Mouse (Mus musculus) liver, postnatal 0 days (tissue): Measurements from ENCODE around the gene Kmt2a.

ENCODE experiments used
- CTCF ChIP-seq: sonication (generic); IDR thresholded peaks from 2 replicates; pipeline ENCODE4 v1.5.1; 2016; ENCODE audit warnings: antibody characterized with exemption, low read depth
- EP300 ChIP-seq: IDR thresholded peaks from 2 replicates; pipeline ENCODE4 v1.6.1; 2016; ENCODE audit warnings: antibody characterized with exemption, low read depth, mild to moderate bottlenecking

DNA sequence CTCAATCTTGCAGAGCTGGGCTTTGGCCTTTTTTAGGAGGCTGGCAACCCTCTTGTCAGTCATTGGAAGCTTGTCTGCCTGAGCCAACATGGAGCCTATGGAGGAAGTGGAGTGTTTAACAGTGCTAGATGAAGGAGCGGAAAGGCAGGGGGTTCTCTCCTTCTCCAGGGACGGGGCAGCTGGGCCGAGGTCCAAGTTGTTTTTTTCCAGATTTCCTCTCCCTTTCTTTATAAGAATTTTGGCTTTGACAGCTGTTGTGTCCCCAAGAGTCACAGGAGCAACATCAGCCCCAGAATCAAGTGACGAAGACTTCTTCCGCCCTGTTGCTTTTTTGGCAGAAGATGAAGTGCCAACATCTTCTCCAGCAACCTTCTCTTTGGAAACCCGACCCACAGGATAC is 33.6 kb downstream of the Kmt2a start:
- TF ChIP-seq CTCF = no peak
- TF ChIP-seq EP300 = no peak
